Mouse (Mus musculus): ENCODE data around the gene Myo18a. TPM values are rescaled to one million over a fixed set of nuclear protein-coding genes. Genes with fewer than 3 reads are reported as not detected.
"Not testable (repeated sequence)": the region's sequence is repeated elsewhere in the genome, so short reads cannot be mapped to it uniquely, and the experiment has no call there.

Gene Myo18a
- polyA plus RNA-seq, 1 experiment, result 92.1 TPM

- WGBS, result 75% methylated on average over 4 of the region's 4 CpGs
- DNase-seq, result no peak
- H3K4me1 ChIP-seq (ENCODE audit: control insufficient read depth, insufficient read depth, low read length), result no peaks in the 10 kb centered on the region
- TF ChIP-seq CTCF (IDR thresholded peaks at IDR 0.05; ENCODE audit: insufficient read depth, low read length), result no peak
- no peak overlapping the region for H3K4me3 ChIP-seq (replicated peaks; ENCODE audit: extremely low read depth, low read depth, low read length)
These were observed 16.4 kb upstream of the Myo18a start for GRCm38 (mm10) chr11:77746652-77747051.

GRCm38 (mm10) chr11:77747103-77747502 is 15.9 kb upstream of the Myo18a start:
- not testable (repeated sequence) for DNase-seq; H3K4me1 ChIP-seq (ENCODE audit: control insufficient read depth, insufficient read depth, low read length); H3K4me3 ChIP-seq (replicated peaks; ENCODE audit: extremely low read depth, low read depth, low read length)
- WGBS, result 92% methylated on average over 14 of the region's 15 CpGs

DNA sequence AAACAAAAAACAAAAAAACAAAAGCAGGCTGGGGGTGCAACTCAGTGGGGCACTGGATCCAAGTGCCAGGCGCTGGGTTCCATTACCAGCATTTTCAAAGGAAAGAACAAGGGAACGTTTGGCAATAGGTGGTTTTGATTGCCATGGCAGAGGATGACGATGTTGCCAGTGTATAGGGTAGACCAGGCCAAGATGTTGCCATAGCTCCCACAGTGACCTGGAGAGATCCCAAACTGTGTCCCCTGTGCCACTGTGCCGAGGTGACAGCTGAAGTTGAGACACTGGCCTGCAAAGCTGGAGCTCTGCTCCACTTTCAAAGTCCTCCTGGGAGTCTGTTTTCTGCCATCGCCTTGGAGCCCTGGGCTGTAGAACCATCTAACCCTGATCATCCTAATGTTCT is 14.1 kb upstream of the Myo18a start:
- Histone ChIP-seq H3K4me3 (replicated peaks; ENCODE audit: extremely low read depth, low read depth, low read length) (no peak overlapping the region), H3K4me1 (ENCODE audit: control insufficient read depth, insufficient read depth, low read length) (no peaks in the 10 kb centered on the region)
- TF ChIP-seq CTCF (IDR thresholded peaks at IDR 0.05; ENCODE audit: insufficient read depth, low read length) (no peak), POLR2A (IDR thresholded peaks at IDR 0.05; ENCODE audit: borderline replicate concordance, extremely low read depth, low read depth, low read length) (no peak)
- DNase-seq, result no peak
- 77% methylated on average over 5 of the region's 5 CpGs for WGBS

GRCm38 (mm10) chr11:77752525-77752924 is 10.5 kb upstream of the Myo18a start:
- no peak for TF ChIP-seq POLR2A (IDR thresholded peaks at IDR 0.05; ENCODE audit: borderline replicate concordance, extremely low read depth, low read depth, low read length)
- no peak for TF ChIP-seq CTCF (IDR thresholded peaks at IDR 0.05; ENCODE audit: insufficient read depth, low read length)
- no peak for DNase-seq
- 77% methylated on average over 5 of the region's 5 CpGs for WGBS
- no peak overlapping the region for H3K4me3 ChIP-seq (replicated peaks; ENCODE audit: extremely low read depth, low read depth, low read length)
- no peaks in the 10 kb centered on the region for H3K4me1 ChIP-seq (ENCODE audit: control insufficient read depth, insufficient read depth, low read length)

GRCm38 (mm10) chr11:77753469-77753868 is 9.6 kb upstream of the Myo18a start:
- 85% methylated on average over 3 of the region's 3 CpGs for WGBS
- H3K4me3 ChIP-seq (replicated peaks; ENCODE audit: extremely low read depth, low read depth, low read length), result no peak overlapping the region
- no peaks in the 10 kb centered on the region for H3K4me1 ChIP-seq (ENCODE audit: control insufficient read depth, insufficient read depth, low read length)
- TF ChIP-seq CTCF (IDR thresholded peaks at IDR 0.05; ENCODE audit: insufficient read depth, low read length) (no peak), POLR2A (IDR thresholded peaks at IDR 0.05; ENCODE audit: borderline replicate concordance, extremely low read depth, low read depth, low read length) (no peak)
- no peak for DNase-seq

DNA sequence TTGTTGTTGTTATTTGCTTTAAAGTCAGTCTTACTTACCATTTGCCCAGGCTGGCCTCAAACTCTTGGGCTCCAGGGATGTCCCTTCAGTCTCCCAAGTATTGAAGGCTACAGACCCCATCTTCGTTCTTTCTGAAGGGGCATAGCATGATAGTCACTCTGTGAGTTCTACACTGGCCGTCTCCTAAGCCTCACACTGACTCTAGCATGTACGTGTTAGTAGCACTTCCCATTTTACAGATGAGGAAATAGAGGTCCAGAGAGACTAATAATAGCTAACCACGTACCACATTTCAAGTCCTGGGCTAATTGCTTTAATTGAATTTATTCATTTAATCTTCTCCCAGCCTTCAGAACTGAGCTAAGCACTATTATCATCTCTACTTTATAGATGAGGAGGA is 3.0 kb upstream of the Myo18a start:
- H3K4me3 ChIP-seq (replicated peaks; ENCODE audit: extremely low read depth, low read depth, low read length), result no peak overlapping the region
- no peak for TF ChIP-seq POLR2A (IDR thresholded peaks at IDR 0.05; ENCODE audit: borderline replicate concordance, extremely low read depth, low read depth, low read length)
- TF ChIP-seq CTCF (IDR thresholded peaks at IDR 0.05; ENCODE audit: insufficient read depth, low read length), result no peak
- WGBS, result 84% methylated on average over 4 of the region's 4 CpGs

GRCm38 (mm10) chr11:77763673-77764340 is 761 bp downstream of the Myo18a start:
- TF ChIP-seq POLR2A (IDR thresholded peaks at IDR 0.05; ENCODE audit: borderline replicate concordance, extremely low read depth, low read depth, low read length) (peak; percentile 47; the same call in 1 of the 2 replicates), CTCF (IDR thresholded peaks at IDR 0.05; ENCODE audit: insufficient read depth, low read length) (no peak)
- DNase-seq, result peak; percentile 78
- peak overlapping the region; percentile 76 for H3K4me3 ChIP-seq (replicated peaks; ENCODE audit: extremely low read depth, low read depth, low read length)
- H3K4me1 ChIP-seq (ENCODE audit: control insufficient read depth, insufficient read depth, low read length), result peaks cover 23% of the 10 kb centered on the region
- WGBS, result 9% methylated on average over 26 of the region's 26 CpGs

More for the DNA sequence above, 3.0 kb upstream of the Myo18a start:
- peaks cover 7% of the 10 kb centered on the region; the same call in 1 of the 2 replicates for H3K4me1 ChIP-seq (ENCODE audit: control insufficient read depth, insufficient read depth, low read length)
- no peak for DNase-seq

DNA sequence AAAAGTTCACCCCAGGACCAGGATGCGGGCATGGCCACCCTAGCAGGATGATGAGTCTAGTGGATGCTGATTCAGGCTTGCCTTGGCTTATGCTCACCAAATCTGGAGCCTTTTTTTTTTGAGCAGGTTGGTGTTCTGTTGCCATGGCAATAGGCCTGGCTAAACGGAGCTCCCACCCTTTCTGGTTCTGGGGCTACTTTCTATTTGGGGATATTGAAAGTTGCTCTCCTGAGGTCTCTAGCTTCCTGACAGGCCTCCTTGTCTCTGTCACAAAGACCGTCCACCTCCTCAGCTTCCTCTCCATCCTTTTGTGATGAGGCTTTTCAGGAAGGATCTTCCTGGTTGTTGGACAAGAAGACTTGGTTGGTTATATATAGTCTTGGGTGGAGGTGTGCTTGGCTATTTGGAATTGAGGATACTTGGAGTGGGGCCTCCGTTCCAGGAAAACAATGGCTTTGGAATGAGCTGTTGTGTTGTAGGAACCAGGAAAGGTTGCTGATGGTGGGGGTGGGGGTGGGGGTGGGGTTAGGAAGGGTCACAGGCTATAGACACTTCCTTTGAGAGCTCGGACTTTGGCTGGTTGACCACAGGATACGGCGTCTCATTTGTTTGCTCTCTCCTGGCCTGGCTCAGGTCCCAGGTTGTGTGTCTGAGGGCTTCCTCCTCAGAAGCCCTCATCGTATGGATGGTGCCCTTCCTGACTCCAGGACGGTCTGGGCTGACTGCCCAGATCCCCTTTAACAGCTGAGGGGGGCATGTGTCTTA is 1.8 kb downstream of the Myo18a start:
- Histone ChIP-seq H3K4me1 (ENCODE audit: control insufficient read depth, insufficient read depth, low read length) (peaks cover 25% of the 10 kb centered on the region), H3K4me3 (replicated peaks; ENCODE audit: extremely low read depth, low read depth, low read length) (peak overlapping the region; percentile 21)
- peak; percentile 42 for DNase-seq
- TF ChIP-seq CTCF (IDR thresholded peaks at IDR 0.05; ENCODE audit: insufficient read depth, low read length) (no peak), POLR2A (IDR thresholded peaks at IDR 0.05; ENCODE audit: borderline replicate concordance, extremely low read depth, low read depth, low read length) (no peak)
- 32% methylated on average over 9 of the region's 9 CpGs for WGBS

DNA sequence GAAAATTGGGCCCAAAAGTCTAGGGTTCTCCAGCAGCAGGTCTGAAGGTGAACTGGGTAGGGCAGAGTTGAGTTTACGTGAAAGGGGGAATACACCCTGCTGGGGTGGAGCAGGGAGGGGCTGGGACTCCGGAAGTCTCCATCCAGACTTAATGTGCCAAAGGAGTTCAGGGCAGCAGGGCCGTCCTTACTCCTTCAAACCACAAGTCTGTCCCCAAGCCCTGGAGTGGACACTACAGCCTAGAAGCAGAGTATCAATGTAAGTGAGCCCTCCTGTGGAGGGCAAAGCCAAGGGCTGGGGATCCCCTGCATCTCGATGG is 2.4 kb downstream of the Myo18a start:
- peaks cover 28% of the 10 kb centered on the region for H3K4me1 ChIP-seq (ENCODE audit: control insufficient read depth, insufficient read depth, low read length)
- TF ChIP-seq CTCF (IDR thresholded peaks at IDR 0.05; ENCODE audit: insufficient read depth, low read length), result no peak
- no peak for TF ChIP-seq POLR2A (IDR thresholded peaks at IDR 0.05; ENCODE audit: borderline replicate concordance, extremely low read depth, low read depth, low read length)
- no peak overlapping the region for H3K4me3 ChIP-seq (replicated peaks; ENCODE audit: extremely low read depth, low read depth, low read length)
- 29% methylated on average over 4 of the region's 4 CpGs for WGBS
- DNase-seq, result no peak

DNA sequence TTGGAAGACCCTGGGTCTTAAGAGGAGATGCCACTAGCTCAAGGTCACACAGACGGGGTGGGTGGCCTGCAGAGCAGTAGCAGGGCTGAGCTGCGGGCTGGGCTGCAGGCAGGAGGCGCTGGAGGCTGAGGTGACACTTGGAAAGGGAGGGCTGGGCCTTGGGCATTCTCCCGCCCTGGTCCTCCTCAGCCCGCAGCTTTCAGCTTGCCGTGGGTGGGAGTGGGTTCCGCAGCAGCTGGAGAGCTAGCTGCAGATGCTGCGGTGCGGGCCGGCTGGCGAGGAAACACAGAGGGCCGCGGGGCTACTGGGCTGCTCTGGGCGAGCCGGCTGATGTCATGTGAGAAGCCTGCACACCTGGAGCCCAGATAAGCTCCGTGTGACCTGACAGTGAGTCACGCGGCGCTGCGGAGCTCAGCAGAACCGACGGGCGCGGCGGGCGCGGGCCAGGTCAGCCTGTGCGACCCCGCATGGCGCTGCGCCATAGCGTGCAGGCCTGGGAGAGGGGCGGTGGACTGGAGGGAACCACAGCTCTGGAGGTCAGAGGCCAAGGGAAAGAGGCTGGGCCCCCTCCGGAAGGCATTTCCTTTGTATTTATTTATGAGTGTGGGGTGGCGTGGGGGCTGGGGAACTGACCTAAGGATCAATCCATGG is 3.4 kb downstream of the Myo18a start:
- peak overlapping the region; percentile 63 for H3K4me3 ChIP-seq (replicated peaks; ENCODE audit: extremely low read depth, low read depth, low read length)
- WGBS, result 7% methylated on average over 35 of the region's 35 CpGs
- DNase-seq, result peak; percentile 66
- TF ChIP-seq POLR2A (IDR thresholded peaks at IDR 0.05; ENCODE audit: borderline replicate concordance, extremely low read depth, low read depth, low read length), result no peak
- peak; percentile 53; the same call in 1 of the 2 replicates for TF ChIP-seq CTCF (IDR thresholded peaks at IDR 0.05; ENCODE audit: insufficient read depth, low read length)
- H3K4me1 ChIP-seq (ENCODE audit: control insufficient read depth, insufficient read depth, low read length), result peaks cover 28% of the 10 kb centered on the region

All from lung, adult 2 months (tissue).